Mouse (Mus musculus) forebrain, embryonic 14.5 days (tissue): Measurements from ENCODE around the gene Teddm1a. TPM values are rescaled to one million over a fixed set of nuclear protein-coding genes. Genes with fewer than 3 reads are reported as not detected.
A peak's percentile ranks its signal among the peaks of the same experiment; 100 is the strongest.

Experiments
- ATAC-seq: fragments of 200-750 bp; cut with Nextera tagmentation; 2 replicates; pipeline ENCODE4 v1.8.0; 2017; ENCODE audit warnings: mild to moderate bottlenecking, moderate library complexity
- DNase-seq: peaks from one replicate; pipeline ENCODE4 v3.0.0-alpha.2; 2015; ENCODE audit warnings: low spot score
- H3K27ac ChIP-seq: fragments of 300-500 bp; sonication (generic); 2 replicates; pipeline ENCODE4 v1.5.1; 2014; ENCODE audit warnings: low read depth, mild to moderate bottlenecking, control low read depth, low read length, moderate library complexity
- H3K27me3 ChIP-seq: fragments of 300-500 bp; sonication (generic); replicated peaks from 2 replicates; pipeline ENCODE4 v1.6.1; 2014; ENCODE audit warnings: low read length, control low read depth, mixed read lengths; ENCODE audit not compliant: control insufficient read depth, insufficient read depth
- H3K36me3 ChIP-seq: fragments of 300-500 bp; sonication (generic); 2 replicates; pipeline ENCODE4 v1.6.1; 2014; ENCODE audit warnings: low read length, control low read depth; ENCODE audit not compliant: control insufficient read depth, insufficient read depth
- H3K4me1 ChIP-seq: fragments of 300-500 bp; sonication (generic); 2 replicates; pipeline ENCODE4 v1.6.1; 2014; ENCODE audit warnings: antibody characterized with exemption, low read length, control low read depth; ENCODE audit not compliant: control insufficient read depth, insufficient read depth
- H3K4me2 ChIP-seq: fragments of 300-500 bp; sonication (generic); 2 replicates; pipeline ENCODE4 v1.6.1; 2014; ENCODE audit warnings: mild to moderate bottlenecking, control low read depth, low read length
- H3K4me3 ChIP-seq: fragments of 300-500 bp; sonication (generic); 2 replicates; pipeline ENCODE4 v1.5.1; 2014; ENCODE audit warnings: low read depth, low read length, control low read depth
- H3K9ac ChIP-seq: fragments of 300-500 bp; sonication (generic); 2 replicates; pipeline ENCODE4 v1.6.1; 2014; ENCODE audit warnings: mild to moderate bottlenecking, low read length, control low read depth, moderate library complexity
- H3K9me3 ChIP-seq: fragments of 300-500 bp; sonication (generic); replicated peaks from 2 replicates; pipeline ENCODE4 v1.6.1; 2016; ENCODE audit warnings: low read length, control low read depth, mixed read lengths; ENCODE audit not compliant: control insufficient read depth
- WGBS: fragments of 180-500 bp; shearing (Covaris S2); extraction: QIAGEN DNeasy Blood & Tissue Kit; methylation state at CpG from one replicate; pipeline ENCODE4 v1.1.7; 2014; 5-methylcytosine and 5-hydroxymethylcytosine counted together
- microRNA-seq: library from miRNA; unstranded; fragments of <30 nt; microRNA quantifications from one replicate; pipeline ENCODE4, GENCODE M21; 2016
- polyA plus RNA-seq: library from polyadenylated mRNA; unstranded; fragments of >200 nt; fragmentation: Nextera tagmentation; extraction: Ambion mirVana; gene quantifications from 2 replicates; pipeline ENCODE4 v1.2.1, GENCODE M21; 2014

The Teddm1a gene
- polyA plus RNA-seq, 1 experiment from 2014 or later, result not detected

GRCm38 (mm10) chr1:153933772-153934171 is 42.2 kb downstream of the Teddm1a start:
- Histone ChIP-seq H3K4me1 (no peaks in the 10 kb centered on the region), H3K9me3 (no peaks in the 10 kb centered on the region), H3K4me3 (no peak overlapping the region), H3K36me3 (no peaks in the 10 kb centered on the region), H3K27me3 (no peaks in the 10 kb centered on the region), H3K9ac (no peak overlapping the region), H3K4me2 (no peak overlapping the region), H3K27ac (no peak overlapping the region)
- ATAC-seq (no peak), DNase-seq (peak; percentile 12)
- WGBS, result 57% methylated on average over 1 of the region's 1 CpGs

GRCm38 (mm10) chr1:153935844-153936380 is 44.4 kb downstream of the Teddm1a start:
- Histone ChIP-seq H3K9ac (no peak overlapping the region), H3K4me2 (no peak overlapping the region), H3K36me3 (no peaks in the 10 kb centered on the region), H3K9me3 (no peaks in the 10 kb centered on the region), H3K27me3 (no peaks in the 10 kb centered on the region), H3K4me3 (no peak overlapping the region), H3K4me1 (no peaks in the 10 kb centered on the region), H3K27ac (no peak overlapping the region)
- 45% methylated on average over 12 of the region's 12 CpGs for WGBS
- DNase-seq, result peak; percentile 20
- no peak for ATAC-seq

GRCm38 (mm10) chr1:153937025-153937424 is 45.5 kb downstream of the Teddm1a start:
- H3K9ac ChIP-seq, result no peak overlapping the region
- ATAC-seq, result no peak
- H3K9me3 ChIP-seq, result no peaks in the 10 kb centered on the region
- WGBS, result 94% methylated on average over 2 of the region's 2 CpGs
- H3K27me3 ChIP-seq, result no peaks in the 10 kb centered on the region
- no peak overlapping the region for H3K4me3 ChIP-seq
- H3K4me1 ChIP-seq, result no peaks in the 10 kb centered on the region
- DNase-seq, result no peak
- H3K27ac ChIP-seq, result no peak overlapping the region
- H3K4me2 ChIP-seq, result no peak overlapping the region
- H3K36me3 ChIP-seq, result no peaks in the 10 kb centered on the region

GRCm38 (mm10) chr1:153940986-153941385 is 49.4 kb downstream of the Teddm1a start:
- Histone ChIP-seq H3K9ac (no peak overlapping the region), H3K4me3 (no peak overlapping the region), H3K36me3 (no peaks in the 10 kb centered on the region), H3K27me3 (no peaks in the 10 kb centered on the region), H3K27ac (no peak overlapping the region), H3K4me1 (no peaks in the 10 kb centered on the region), H3K9me3 (no peaks in the 10 kb centered on the region), H3K4me2 (no peak overlapping the region)
- DNase-seq (no peak), ATAC-seq (no peak)
- WGBS, result 78% methylated on average over 2 of the region's 2 CpGs

Small RNAs within 50 kb of the gene (microRNA-seq; reads per million reads assigned to microRNA genes)
- 12.2 reads per million, percentile 34 among the genes with 10 or more reads in this experiment for gene Mir8114

Other genes with a start within 250 kb of the Teddm1a start
- gene Rgs8, start 238.7 kb upstream of the Teddm1a start, polyA plus RNA-seq, result 14.6 and 15.0 TPM in 2 replicates
- 20.0 and 22.9 TPM in 2 replicates for gene Rgs16, start 151.4 kb upstream of the Teddm1a start, polyA plus RNA-seq
- gene Rnasel, start 142.3 kb upstream of the Teddm1a start, polyA plus RNA-seq, result 29.9 and 37.3 TPM in 2 replicates
- gene Rgsl1, start 47.6 kb upstream of the Teddm1a start, polyA plus RNA-seq, result 0.34 and 0.40 TPM in 2 replicates
- gene Teddm1b, start 17.4 kb upstream of the Teddm1a start, polyA plus RNA-seq, result 0.55 and 0.85 TPM in 2 replicates
- gene Glul, start 8.2 kb downstream of the Teddm1a start, polyA plus RNA-seq, result 132 and 137 TPM in 2 replicates
- 1.1 TPM in 2 replicates for gene Teddm2, start 8.5 kb downstream of the Teddm1a start, polyA plus RNA-seq